Mouse (Mus musculus) gastrocnemius, adult 18-20 months (tissue): ENCODE measurements around the gene Rtl10. TPM values are rescaled to one million over a fixed set of nuclear protein-coding genes. Genes with fewer than 3 reads are reported as not detected.

Experiments
- DNase-seq: peaks from one replicate; pipeline ENCODE4 v3.0.0; 2021; ENCODE audit warnings: low spot score
- total RNA-seq, 2 experiments: library from RNA; stranded (reverse); gene quantifications; 2 replicates each; pipeline ENCODE4 v1.2.3; 2021

Rtl10 gene
- total RNA-seq, 2 experiments from 2014 or later: 3.0 to 3.2 TPM

DNA sequence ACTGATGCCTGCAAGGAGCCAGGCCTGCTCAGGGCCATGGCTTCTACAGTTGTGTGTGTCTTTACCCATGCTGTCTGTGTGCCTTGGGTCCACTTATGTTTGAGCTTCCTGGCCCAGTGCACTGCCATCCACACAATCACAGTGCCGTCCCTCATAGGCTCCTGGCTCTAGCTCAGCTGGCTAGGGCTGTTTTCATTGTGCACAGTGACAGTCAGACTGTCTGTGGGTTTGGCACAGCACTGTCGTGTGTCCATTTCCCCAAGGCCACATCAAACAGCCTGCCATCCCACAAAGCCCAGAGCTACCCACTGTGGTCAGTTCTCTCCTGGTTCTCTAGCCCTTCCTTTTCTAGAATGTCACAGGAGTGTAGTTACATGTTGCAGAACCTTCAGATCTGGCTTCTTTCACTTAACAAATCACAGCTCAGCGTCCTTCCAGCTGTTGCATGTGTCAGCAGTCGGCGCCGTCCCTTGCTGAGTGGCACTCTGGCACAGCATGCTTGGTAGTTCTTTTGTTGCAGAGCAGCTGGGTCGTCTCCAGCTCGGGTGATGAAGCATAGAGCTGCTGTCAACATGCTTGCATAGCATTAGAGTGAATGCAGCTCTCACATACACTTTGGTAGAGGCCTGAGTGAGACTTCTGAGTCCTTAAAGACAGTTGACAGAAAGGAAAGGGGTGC lies 44.6 kb downstream of the Rtl10 start:
- no peak for DNase-seq

DNA sequence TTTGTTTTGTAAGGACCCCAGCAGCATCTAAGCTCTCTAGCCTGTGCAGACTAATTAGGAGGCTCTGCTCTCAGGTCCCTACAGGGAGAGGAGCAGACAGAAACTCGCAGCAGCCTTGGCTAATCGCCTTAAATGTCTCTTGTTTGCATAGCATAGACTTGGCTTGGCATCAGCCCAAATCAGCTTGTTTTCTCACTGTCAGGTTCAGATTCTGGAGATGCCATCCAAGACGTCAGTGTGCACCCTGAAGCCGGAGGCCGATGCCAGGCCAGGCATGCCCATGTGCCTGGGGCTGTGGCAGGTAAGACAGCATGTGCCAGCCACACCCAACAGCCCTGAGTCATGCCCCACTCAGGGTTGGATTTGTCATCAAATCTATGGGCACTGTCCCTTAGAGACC lies 49.2 kb downstream of the Rtl10 start:
- no peak for DNase-seq

Other genes starting within 250 kb of the Rtl10 start
- gene Gm49776, start 240.6 kb upstream of the Rtl10 start, total RNA-seq: not detected
- gene Dgcr8, start 209.7 kb upstream of the Rtl10 start, total RNA-seq: 10 to 100 TPM; 11.2 to 11.8 TPM
- gene Tango2, start 150.8 kb upstream of the Rtl10 start, total RNA-seq: 10 to 100 TPM; 42.5 to 54.5 TPM
- 1 to 10 TPM; 7.7 to 8.4 TPM for gene Arvcf, start 150.7 kb upstream of the Rtl10 start, total RNA-seq
- 10 to 100 TPM; 19.8 to 20.8 TPM for gene Txnrd2, start 72.5 kb upstream of the Rtl10 start, total RNA-seq
- 10 to 100 TPM; 37.3 to 41.0 TPM for gene Comt, start 72.0 kb upstream of the Rtl10 start, total RNA-seq
- gene Gnb1l, start 188 bp upstream of the Rtl10 start, total RNA-seq: 1 to 10 TPM; 3.2 to 5.0 TPM
- gene Tbx1, start 91.8 kb downstream of the Rtl10 start, total RNA-seq: 10 to 100 TPM in 1 of 2 experiments, 1 to 10 TPM in 1; 9.3 to 20.9 TPM
- not detected for gene Gp1bb, start 123.5 kb downstream of the Rtl10 start, total RNA-seq
- under 1 TPM in 1 of 2 experiments, not detected in 1; 0.47 TPM for gene Gm49601, start 127.5 kb downstream of the Rtl10 start, total RNA-seq
- 1 to 10 TPM; 2.4 to 4.4 TPM for gene Sept5, start 131.1 kb downstream of the Rtl10 start, total RNA-seq